Mouse (Mus musculus) embryo, embryonic 11.5 days (tissue): ENCODE results near the gene Mlip.
A peak's percentile ranks its signal among the peaks of the same experiment; 100 is the strongest.
"Not testable (repeated sequence)": the region's sequence is repeated elsewhere in the genome, so short reads cannot be mapped to it uniquely, and the experiment has no call there.

Experiments
- DNase-seq: peaks from one replicate; pipeline ENCODE4 v3.0.0-alpha.2; 2012; ENCODE audit warnings: low read depth, low spot score

Mlip gene

DNA sequence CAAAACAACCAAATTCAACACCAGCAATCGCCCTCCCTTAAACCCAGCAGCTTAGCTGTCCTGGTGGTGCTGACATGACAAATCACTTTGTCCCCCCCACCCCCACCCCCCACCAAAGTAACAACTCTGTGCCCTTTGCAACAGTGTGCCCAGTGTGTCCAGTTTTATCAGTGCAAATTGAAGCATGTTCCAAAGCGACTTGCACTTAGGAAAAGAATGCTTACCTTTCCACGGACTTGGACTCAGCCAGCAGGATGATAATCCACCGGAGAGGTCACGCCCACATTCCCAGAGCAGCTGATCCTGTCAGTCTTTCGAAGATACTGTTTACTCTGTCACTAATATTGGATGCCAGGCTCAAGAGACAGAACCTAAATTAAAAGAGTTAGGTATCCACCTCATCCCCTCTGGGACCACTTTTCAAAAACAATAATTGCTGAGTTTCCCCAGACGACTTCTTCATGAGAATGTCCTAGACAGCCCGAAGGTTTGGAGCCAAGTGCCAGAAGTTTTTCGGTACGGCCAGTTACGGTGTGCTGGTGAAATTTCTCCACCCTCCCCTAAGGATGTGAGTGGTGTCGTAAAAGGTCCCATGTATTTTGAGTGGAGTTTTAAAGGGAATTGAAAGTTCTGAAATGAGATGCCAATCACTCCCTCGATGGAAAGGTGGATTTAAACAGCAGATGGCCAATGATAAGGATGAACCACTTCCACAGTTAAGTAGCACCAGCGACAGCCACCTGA, at the start of gene Mlip:
Mlip (minus strand) TSS at position 538 of the 744 bp plus-strand sequence.
- no peak for DNase-seq

GRCm38 (mm10) chr9:77399801-77400200, 47.0 kb upstream of the Mlip start:
- no peak for DNase-seq

DNA sequence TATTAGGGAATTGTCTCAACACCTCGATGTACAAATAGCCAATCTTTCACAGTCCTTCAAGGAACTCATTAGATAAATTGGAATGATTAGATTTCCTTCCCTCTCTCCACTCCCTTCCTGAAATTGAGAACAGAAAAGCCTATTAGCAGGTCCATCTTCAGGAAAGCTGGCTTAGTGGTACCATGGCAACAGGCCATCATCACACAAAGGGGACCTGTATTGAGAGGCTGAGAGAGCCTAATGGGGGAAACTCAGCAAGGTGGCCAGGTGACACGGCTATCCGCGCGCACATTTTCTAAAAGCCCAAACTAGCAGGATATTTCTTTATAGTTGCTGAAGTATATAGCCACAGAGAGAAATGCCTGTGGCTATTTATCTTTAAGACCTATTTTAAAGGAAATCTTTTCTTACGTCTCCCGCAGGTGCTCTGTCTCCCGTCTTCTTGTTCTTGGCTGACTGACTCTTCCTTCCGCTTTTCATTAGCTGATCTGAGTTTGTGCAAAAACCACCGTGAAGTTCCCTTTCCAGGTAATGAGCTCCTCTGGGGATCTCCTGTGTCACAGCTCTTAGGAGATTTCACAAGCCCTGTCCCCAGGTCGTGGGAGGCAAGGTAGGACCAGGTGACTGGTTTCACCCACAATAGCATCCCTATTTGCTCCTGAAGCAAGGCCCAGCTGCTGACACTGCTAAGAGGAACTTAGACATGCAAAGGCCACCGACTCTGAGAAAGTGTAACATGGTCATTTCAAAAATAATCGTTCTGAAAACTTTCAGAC, 46.3 kb upstream of the Mlip start:
- no peak for DNase-seq

GRCm38 (mm10) chr9:77397027-77397426, 44.3 kb upstream of the Mlip start:
- DNase-seq: no peak

DNA sequence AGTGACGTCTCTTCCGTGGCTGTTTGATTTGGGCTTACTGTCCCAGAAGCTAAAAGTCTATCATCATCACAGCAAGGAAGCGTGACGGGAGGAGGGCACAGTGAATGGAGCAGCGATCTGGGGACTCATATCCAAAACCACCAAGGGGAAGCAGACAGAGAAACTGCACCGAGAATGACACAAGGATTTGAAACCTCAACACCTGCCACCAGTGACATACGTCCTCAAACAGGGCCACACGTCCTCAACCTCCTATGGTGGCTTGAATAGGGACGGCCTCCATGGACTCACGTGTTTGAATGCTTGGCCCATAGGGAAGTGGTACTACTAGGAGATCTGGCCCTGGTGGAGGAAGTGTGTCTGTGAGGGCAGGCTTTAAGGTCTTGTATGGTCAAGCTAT, 38.5 kb upstream of the Mlip start:
- DNase-seq: no peak

GRCm38 (mm10) chr9:77388956-77389355, 36.2 kb upstream of the Mlip start:
- DNase-seq: no peak

GRCm38 (mm10) chr9:77386751-77387150, 34.0 kb upstream of the Mlip start:
- DNase-seq: no peak

GRCm38 (mm10) chr9:77385611-77386010, 32.8 kb upstream of the Mlip start:
- no peak for DNase-seq

- no peak for DNase-seq
Measured at GRCm38 (mm10) chr9:77384651-77385050, 31.9 kb upstream of the Mlip start.

- DNase-seq: no peak
Measured at GRCm38 (mm10) chr9:77383951-77384350, 31.2 kb upstream of the Mlip start.

DNA sequence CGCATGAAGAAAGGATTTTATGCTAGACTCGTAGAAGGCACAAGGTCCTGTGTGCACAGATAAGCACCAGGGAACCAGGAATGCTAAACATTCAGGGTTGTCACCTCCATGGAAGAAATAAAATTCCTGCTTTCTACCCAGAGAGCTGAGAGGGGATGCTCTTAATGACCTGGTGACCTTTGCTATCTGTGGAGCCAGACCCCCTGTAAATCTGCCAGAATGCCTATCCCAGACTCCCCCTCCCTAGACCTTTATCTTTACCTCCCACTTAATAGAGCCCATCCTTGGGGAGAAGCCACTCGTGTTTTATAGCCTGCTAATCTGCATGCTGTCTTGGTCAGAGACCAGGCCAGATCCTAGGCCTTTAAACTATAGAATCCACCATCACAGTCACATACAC, 29.7 kb upstream of the Mlip start:
- DNase-seq: no peak

DNA sequence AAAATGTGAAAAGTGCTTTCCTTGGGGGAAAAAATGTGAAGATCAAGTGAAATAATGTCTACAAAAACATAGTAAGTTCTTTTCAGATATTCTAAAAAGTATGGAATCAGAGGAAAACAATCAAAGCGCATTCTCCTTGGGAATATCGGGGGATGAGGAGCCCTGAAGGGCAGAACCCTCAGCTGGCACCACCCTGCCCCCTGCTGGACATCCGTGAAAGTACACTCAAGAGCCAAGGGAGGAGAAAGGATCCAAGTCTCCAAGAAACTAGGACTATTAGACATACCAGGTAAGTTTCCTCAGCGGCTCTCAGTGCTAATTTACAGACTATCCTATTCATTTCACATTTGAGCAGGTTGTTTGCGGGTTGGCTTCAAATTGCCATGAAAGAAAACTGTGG, 28.8 kb upstream of the Mlip start:
- peak; percentile 52 for DNase-seq

- peak; percentile 36 for DNase-seq
Measured at GRCm38 (mm10) chr9:77379625-77380024, 26.9 kb upstream of the Mlip start.

DNA sequence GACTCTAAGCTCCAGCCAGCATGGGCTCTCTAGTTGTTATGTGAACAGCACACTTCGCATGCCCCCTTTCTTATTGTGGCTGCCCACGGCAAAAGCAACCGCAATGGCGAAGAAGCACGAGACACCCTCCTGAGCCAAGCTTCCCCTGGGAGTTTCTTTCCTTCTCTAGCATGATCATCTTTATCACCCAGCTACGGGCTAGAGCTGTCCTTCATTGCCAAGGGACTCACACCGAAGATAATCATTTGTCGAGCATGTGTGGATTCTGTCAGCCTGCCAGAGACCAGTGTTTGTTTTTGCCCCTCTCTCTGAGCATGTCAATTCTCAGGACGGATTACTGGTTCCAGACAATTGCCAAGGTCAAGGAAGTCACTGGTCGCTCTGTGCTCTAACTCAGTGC, 24.9 kb upstream of the Mlip start:
- DNase-seq: no peak

- DNase-seq: no peak
Measured at GRCm38 (mm10) chr9:77377082-77377481, 24.3 kb upstream of the Mlip start.

DNA sequence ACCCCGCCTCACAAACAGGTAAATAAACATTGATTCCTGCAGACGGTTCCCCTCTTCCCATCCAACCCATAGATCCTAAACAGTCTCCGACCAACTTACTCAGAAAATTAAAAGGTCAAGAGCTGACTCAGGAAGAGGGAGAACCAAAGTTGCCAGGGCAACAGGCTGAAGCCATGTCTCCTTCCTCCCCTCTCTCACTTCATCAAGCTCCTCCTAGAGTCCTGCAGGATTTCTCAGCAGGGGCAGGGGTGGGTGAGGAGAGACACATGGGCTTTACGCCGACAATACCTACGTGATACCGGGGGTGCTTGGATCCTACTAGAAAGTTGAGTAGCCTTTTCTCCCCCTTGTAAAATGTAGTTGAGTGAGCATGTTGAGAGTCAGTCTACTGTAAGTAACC, 23.8 kb upstream of the Mlip start:
- DNase-seq: no peak

DNA sequence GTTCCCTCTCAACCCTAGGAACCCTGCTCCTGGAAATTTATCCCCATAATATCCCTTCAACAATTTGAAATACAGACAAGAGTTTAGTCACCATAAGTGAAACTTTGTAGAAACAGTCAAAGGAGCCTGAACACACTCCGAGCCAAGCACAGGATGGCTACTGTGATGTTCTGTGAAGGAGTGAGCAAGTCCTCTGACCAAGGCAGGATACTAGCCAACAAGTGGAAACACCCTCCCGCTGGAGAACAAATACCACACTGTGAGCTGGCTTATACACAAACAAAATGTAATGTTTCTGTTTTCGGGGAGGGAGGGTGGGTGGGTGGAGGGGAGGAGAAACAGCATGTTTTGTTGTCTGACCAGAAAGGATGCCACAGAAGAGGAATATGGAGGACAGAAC, 17.9 kb upstream of the Mlip start:
- DNase-seq: no peak

DNA sequence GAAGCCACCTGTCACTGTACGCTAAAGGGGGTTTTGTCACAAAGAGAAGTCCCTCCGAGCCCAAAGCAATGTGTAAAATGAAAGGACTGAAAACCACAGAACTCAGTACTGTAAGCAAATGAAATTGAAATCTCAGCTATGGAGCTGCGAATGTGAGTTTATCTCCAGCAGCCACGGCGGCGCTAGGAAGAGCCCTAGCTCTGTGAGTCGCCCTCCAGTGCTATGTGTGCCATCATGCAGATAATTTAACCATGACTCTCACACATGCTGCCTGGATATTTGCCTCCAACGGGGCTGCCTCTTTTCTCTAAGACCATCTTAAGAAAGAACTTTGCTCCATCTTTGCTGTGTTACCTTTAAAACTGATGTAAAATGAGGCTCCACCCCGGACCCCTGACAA, 16.5 kb upstream of the Mlip start:
- no peak for DNase-seq

DNA sequence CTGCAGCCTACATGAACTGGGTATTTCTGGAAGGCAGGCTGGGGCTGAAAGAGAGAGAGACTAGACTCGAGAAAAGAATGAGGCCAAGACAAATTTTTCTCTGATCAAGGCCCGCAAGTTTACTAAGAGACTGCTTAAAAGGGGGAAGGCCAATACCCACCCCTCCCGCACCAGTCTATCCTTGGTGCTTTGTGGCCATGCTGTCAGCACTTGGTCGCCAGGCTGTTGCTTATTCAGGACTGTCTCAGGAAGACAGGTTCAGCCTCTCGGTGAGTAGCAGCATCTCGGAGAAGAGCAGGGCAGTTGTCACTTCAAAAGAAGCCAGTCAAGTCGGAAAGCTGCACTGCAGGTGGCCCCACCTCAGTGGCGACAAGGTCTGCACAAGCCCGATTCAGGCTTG, 11.9 kb upstream of the Mlip start:
- not testable (repeated sequence) for DNase-seq

GRCm38 (mm10) chr9:77362906-77363305, 10.1 kb upstream of the Mlip start:
- no peak for DNase-seq

DNA sequence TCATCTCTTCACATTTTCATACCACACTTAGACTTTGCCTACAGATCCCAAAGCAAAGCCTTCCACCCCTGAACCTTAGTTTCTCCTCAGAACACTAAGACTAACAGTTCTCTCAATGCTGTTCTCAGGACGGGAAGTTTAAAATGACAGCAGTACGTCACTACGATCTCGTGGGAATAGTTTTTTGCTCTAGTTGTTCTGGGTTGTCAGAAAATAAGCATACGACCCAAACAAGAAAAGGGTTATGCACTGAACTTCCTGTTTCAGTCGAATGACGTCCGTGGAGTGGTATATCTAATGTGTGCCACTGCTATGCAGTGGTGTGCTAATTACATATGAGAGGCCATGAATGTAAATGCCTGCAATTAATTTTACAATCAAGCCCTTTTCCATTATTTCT, 7.9 kb upstream of the Mlip start:
- DNase-seq: no peak

DNA sequence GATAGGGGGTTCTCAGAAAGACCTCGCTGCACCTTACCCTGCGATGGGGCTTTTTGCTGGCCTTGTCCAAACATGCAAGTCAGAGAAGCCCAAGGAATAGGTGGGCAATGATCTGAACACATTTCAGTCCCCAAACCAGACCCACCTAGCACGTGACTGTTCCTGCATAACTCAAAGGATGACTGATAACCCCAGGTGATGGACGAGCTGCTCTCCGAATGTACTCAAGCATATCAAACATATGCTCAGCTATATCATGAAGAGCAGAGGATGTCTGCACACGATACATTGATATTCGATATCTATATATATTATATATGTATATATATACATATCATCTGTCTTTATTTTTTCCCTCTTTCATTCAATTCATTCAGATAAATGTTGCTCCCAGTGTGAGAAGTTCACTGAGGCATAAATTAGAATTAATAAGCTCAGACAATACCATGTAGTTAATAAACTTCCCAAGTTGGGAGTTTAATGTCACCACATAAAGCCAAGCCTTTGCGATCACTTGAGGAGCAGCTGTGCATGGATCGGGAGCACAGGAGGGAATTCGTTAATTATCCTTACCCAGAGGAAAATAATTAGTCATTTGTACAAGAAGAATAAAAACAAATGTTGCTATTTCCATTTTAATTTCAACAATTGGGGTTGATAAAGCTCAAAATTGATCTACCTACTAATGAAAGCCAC, 6.7 kb upstream of the Mlip start:
- DNase-seq: no peak

DNA sequence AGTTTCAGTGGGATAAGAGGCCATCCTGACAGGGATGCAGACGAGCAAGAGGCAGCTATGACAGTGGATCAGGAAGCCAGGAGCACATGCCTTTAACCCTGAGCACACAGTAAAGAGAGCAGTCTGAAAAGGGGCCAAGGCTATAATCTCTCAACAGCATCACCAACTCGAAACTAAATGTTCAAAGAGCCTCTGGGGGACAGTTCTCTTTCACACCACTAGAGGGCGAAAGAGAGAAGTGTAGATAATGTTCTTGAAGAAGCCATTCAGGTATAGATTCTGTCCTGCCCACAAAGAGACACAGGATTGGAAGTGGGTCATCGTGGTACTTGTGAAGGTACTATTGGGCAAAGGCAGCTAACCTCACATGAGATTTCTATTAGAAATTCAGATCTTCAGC, 1.2 kb upstream of the Mlip start:
- no peak for DNase-seq
